Mouse (Mus musculus) liver, postnatal 0 days (tissue): ENCODE measurements around the gene Kctd10.

Experiments
- CTCF ChIP-seq: sonication (generic); IDR thresholded peaks from 2 replicates; pipeline ENCODE4 v1.5.1; 2016; ENCODE audit warnings: antibody characterized with exemption, low read depth
- EP300 ChIP-seq: IDR thresholded peaks from 2 replicates; pipeline ENCODE4 v1.6.1; 2016; ENCODE audit warnings: antibody characterized with exemption, low read depth, mild to moderate bottlenecking

DNA sequence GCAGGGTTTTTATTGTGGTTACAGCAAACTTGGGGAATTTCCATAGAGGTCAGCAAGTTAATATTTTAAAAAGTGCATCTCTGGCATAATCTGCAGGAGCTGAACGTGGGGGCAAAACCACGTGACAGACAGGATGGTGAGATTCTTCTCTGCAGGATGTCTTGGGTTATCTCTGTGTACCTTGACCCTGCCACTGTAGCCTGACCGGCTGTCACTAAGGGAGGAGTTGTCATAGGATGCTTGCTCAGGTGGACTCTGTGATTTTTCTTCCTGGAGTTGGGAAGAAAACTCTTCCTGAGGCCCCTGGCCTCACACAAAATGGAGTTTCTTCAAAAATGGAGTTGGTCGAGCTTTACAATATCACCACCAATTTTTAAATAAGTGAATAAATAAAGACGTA, 37.3 kb downstream of the Kctd10 start:
- TF ChIP-seq CTCF: no peak
- no peak for TF ChIP-seq EP300
